Mouse (Mus musculus) retina, adult 2 months (tissue): Measurements from ENCODE around the gene Hddc3.
"Not testable (repeated sequence)": the region's sequence is repeated elsewhere in the genome, so short reads cannot be mapped to it uniquely, and the experiment has no call there.

Experiments
- DNase-seq: peaks from one replicate; pipeline ENCODE4 v3.0.0-alpha.2; 2012; ENCODE audit warnings: low read depth, low spot score

The Hddc3 gene

GRCm38 (mm10) chr7:80369967-80370431 lies 27.1 kb downstream of the Hddc3 start:
- no peak for DNase-seq

DNA sequence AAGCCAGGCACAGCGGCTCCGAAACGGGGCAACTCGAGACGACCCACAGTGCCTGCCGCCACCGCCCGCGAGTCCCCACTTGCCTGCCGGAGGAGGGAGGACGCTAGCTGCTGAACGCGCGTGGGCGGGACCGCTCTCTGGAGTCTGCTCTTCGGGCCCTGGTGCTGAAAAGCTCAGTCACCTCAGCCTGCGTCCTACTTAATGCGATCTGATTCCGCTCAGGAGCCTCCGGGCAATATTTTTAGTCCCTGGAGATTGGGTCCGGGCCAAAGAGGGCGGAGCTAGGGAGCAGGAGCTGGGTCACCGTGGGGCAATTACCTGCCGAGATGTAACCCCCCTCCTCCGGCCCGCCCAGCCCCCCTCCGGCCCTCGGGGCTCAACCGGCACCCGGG lies 27.7 kb downstream of the Hddc3 start:
- DNase-seq: peak; percentile 98

DNA sequence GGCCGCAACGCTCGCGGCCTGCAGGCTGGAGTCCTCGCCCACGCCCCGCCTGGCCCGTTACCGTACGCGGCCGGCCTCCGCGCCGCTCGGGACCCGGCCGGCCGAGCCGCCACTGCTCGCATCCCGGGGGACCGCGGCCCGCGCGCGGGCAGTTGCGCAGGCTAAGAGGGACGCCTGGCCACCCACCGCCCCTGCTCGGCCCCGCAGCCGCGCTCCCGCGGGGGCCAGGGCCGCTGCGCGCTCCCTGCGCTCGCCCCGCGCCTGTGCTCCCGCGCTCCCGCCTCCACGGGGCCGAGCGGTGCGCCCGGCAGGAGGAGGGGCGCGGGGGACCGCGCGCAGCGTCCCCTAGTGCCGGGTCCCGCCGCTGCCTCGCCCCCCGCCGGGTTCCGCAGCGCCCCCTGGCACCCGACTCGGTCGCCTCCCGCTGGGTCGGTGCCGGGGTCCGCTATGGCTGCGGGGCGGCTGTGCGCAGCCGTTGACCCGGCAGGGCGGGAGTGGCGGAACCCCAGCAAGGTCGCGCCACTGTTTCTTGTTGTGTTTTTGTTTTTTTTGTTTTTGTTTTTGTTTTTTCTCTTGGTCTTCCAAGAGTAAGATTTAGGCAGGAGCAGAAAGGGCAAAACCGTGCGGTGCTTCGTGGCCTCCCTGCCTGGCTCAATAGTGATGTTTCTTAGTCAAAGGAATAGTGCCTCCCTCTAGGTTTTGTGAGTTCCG lies 28.3 kb downstream of the Hddc3 start, which contains the start of gene Man2a2:
Man2a2 (minus strand) TSS at position 335 of the 711 bp plus-strand sequence.
- DNase-seq: peak; percentile 66

DNA sequence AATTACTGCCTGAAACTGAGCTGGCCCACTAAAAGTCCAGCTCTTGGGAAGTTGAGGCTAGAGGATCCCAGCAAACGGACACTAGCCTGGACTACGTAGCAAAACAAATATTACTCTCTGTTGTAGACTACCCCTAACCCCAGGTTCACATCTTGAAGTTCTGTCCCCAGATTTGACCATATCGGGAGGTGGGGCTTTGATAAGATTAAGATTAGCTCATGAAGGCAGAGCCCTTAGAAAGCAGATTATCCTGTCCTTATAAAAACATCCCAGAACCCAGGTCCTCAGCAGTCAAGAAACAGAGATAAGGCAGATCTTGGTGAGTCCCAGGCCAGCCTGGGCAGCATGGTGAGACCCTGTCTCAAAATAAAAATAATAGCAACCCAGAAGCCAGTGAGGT lies 29.3 kb downstream of the Hddc3 start:
- DNase-seq: peak; percentile 66

DNA sequence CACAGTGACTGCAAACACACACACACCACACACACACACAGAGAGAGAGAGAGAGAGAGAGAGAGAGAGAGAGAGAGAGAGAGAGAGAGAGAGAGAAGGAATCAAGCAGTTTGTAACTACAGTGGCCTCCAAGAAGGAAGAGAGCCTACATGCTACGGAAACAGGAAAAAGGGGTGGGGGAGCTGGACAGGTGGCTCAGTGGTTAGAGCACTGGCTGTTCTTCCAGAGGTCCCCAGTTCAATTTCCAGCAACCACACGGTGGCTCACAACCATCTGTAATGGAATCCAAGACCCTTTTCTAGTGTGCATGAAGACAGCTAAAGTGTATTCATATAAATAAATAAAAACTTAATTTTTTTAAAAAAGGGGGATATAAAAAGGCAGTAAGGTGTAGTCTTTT lies 29.8 kb downstream of the Hddc3 start:
- no peak for DNase-seq

DNA sequence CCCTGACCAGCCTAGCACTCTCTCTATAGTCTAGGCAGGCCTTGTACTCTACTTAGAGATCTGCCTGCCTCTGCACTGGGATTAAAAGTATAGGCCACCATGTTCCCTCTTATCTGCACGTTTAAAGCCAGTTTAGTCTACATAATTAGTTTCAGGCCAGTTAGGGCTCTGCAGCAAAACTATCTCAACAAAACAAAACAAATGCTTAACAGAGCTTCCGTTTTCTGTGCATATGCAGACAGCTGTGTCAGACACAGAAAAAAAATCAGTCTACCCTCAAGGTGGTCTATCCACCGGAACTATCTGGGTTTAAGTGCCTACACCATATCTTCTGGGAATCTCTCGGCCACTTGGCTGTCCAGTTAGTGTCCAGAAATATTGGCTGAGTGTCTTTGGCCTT lies 30.4 kb downstream of the Hddc3 start:
- no peak for DNase-seq

GRCm38 (mm10) chr7:80373850-80374249 lies 30.9 kb downstream of the Hddc3 start:
- no peak for DNase-seq

- no peak for DNase-seq
These were observed 31.4 kb downstream of the Hddc3 start for GRCm38 (mm10) chr7:80374280-80374679.

- no peak for DNase-seq
These were observed 31.8 kb downstream of the Hddc3 start for GRCm38 (mm10) chr7:80374733-80375132.

DNA sequence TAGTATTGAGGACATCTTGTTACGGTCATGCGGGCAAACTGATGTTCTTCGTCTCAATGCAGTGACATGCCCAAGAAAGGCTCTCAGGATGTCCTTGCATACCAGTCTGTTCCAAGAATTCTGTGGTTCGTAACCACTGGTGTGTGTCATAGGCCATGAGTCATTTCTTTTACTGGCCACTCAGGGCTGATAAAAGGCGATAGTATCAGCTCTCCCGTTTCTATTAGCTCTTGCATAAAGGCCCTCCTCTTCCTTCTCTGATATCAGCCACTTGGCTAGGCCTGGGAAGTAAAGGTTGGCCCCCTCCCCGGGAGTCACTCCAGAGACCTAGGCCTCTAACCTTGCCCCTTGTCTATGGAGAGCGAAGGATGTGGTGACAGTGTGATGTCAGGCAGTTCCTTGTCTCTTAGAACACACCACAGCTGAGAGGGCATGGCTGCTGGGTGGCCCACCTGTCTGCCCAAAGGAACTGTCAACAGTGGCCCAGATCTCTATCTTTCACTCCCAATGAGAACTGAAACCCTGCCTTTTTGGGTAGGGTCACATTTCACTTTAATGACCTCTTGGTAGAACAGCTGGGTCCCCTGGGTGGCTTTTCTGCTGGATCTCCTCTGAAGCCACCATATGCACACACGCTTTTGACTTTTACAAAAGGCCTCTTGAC lies 32.6 kb downstream of the Hddc3 start:
- DNase-seq: no peak

- DNase-seq: no peak
These were observed 33.3 kb downstream of the Hddc3 start for GRCm38 (mm10) chr7:80376192-80376591.

GRCm38 (mm10) chr7:80377471-80377870 lies 34.6 kb downstream of the Hddc3 start:
- peak; percentile 63 for DNase-seq

DNA sequence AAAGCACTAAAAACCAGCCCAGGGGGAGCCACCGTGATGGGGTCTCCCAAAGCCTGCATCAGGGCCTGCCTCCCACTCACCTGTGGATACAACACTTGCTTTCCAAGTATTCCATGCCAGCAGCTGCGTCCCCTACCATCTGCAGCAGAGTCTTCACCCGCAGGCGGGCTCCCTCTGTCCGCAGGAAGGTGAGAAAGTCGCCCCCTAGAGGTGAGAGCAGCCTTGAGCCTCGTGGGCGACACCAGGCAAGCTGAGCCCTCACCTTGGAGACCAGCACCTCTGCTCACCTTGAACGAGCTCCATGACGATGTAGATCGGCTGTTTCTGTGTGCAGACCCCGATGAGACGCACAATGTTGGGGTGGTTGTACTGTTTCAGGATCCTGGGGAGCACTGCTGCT lies 36.6 kb downstream of the Hddc3 start:
- no peak for DNase-seq

- no peak for DNase-seq
These were observed 40.0 kb downstream of the Hddc3 start for GRCm38 (mm10) chr7:80382919-80383318.

- peak; percentile 67 for DNase-seq
These were observed 43.5 kb downstream of the Hddc3 start for GRCm38 (mm10) chr7:80386235-80386930.

DNA sequence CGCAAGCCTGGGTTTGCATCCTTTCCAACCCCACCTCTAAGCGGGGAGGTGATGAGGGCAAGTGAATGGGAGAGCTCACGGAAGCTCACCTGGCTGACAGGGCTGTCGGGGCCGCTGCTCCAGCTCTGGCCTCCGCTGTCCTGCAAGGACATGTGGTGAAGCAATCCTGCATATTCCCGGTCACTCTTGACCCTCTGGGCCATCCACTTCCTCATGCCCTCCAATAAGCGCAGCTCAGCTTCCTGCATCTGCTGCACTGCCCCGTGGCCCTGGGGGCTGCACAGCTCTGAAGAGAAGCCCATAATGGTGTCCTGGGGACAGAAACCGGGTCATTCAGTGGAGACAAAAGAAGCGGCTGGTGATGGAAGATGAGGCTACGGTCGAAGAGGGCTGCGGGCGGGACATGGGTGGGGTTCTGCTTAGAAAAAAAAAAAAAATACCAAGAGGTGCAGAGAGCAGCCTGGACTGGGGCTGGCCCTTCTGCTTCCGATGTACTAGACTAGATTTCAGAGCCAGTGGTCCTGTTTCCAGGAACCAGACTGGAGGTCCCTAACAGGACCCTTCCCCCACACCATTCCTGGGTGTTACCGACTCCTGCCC lies 44.2 kb downstream of the Hddc3 start:
- no peak for DNase-seq

DNA sequence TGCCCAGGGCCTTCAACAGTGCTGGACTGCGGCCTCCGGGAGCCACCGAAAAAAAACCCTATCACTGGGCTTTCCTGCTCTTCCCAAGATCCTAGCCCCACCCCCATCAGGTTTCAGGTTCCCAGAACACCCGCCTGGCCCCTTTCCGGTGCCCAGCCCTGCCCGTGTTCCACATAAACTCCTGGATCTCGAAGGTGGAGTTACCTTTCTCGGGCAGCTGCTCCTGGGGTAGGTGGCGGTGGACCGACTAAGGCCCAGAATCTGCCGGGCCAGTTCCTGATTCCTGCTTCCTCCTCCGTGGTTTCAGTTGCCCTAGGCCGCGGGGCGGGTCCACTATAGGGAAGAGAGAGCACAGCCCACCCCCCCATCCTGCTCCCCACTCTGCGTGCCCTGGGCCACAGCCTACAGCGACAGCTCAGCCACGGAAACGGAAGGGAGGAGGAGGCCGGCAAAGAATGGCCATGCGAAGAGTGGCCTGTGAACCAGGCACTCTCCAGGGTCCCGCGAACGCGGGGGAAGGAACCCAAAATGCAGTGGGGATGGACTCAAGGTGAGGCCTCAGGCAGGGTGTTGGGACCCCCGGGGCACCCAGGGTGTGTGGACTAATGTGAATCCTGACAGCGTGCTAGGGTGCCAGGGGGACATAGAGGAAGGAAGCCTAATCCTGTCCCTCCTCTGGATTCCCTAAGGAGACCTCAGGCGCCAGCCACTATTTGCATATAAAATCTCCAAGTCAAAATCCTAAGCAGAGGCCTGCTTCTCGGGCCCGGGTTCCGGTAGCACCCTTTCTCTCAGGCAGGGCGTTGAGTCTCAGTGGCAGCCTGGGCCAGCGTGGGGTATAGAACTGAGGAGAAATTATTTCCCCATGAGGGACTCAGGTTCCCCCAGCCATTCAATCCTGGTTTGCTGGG lies 45.0 kb downstream of the Hddc3 start, which contains the start of gene Fes:
Fes (minus strand) TSS at position 314 of the 911 bp plus-strand sequence.
- no peak for DNase-seq

DNA sequence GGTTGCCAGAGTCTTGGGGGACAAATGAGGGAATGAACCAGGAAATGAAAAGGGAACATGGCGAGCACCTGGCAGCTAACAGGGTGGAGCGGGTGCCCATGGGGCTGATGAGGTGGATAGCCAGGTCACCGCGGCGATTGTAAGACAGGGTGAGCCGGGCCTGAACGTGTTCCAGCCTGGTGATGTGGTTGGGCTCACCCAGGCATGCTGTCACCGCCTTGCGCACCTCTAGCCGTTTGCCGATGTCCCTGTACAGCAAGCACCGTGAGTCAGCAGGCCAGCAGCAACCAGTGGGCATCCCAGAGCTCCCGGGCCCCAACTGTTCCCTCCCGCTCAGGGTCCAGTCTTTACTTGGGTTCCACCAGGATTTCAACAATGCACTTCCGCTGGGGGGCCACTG lies 49.2 kb downstream of the Hddc3 start:
- DNase-seq: no peak

DNA sequence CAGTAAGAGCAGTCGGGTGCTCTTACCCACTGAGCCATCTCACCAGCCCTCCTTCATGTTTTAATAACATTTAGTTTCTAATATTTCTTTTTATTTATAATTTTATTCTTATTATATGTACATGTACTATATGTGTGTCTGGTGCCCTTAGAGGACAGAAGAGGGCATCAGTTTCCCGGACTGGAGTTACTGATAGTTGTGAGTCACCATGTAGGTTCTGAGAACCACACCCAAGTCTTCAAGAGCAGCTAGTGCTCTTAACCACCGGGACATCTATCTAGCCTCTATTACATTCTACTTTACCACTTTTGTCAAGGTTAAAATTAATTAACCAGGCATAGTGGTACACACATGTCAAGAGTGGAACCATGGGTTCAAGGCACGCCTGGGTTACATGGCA lies 51.7 kb downstream of the Hddc3 start:
- DNase-seq: no peak

DNA sequence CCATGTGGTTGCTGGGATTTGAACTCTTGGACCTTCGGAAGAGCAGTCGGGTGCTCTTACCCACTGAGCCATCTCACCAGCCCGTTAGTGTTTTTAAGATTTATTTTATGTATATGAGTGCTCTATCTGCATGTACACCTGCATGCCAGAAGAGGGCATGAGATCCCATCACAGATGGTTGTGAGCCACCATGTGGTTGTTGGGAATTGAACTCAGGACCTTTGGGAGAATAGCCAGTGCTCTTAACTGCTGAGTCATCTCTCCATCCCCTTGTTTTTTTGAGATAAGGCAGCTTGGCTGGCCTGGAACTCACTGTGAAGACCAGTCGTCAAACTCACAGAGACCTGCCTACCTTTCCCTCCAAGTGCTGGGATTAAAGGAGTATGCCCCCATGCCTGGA lies 53.5 kb downstream of the Hddc3 start:
- not testable (repeated sequence) for DNase-seq

DNA sequence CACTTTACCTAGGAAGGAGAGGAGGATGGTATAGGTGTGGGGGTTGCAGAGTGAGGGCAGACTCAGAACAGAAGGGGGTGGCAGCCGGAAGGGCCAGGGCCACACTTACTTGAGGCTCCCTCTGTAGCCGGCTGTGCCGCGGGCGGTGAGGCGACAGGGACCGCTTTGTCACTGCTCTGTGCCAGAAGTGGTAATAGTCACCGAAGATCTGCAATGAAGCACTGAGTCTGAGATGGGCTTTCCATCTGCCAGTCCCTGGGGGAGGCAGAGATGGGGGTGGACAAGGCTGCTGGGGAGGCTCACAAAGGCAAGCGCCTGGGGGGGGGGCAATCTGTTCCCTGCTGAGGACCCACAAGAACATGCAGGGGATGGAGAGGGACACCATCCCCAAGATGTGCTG lies 55.1 kb downstream of the Hddc3 start:
- no peak for DNase-seq
